Mouse (Mus musculus): ENCODE results near the gene Gm20489. TPM values are rescaled to one million over a fixed set of nuclear protein-coding genes. Genes with fewer than 3 reads are reported as not detected.
A peak's percentile ranks its signal among the peaks of the same experiment; 100 is the strongest.

Gene Gm20489
- polyA plus RNA-seq (2015; fragmentation: Nextera tagmentation; extraction: Ambion mirVana) = not detected in 2 replicates

- Histone ChIP-seq H3K9ac (no peak within 1 kb of the TSS), H3K27me3 (no peaks in the 10 kb centered on the region; the same call in 1 of the 2 replicates), H3K36me3 (no peaks in the 10 kb centered on the region), H3K4me3 (no peak within 1 kb of the TSS), H3K27ac (replicated peaks) (no peak within 1 kb of the TSS), H3K4me2 (no peak within 1 kb of the TSS), H3K4me1 (replicated peaks) (no peaks in the 10 kb centered on the region), H3K9me3 (no peaks in the 10 kb centered on the region)
- ATAC-seq (ENCODE audit: low read depth) = no peak
- WGBS = 50% methylated on average over 3 of the region's 3 CpGs
Observed at GRCm38 (mm10) chrX:101268755-101269124, at the start of gene Gm20489. Gene Gm20489, minus strand, starts transcription at chrX:101269023.

- Histone ChIP-seq H3K4me2 (no peak overlapping the region), H3K4me3 (no peak overlapping the region), H3K36me3 (peaks cover 77% of the 10 kb centered on the region), H3K9me3 (no peaks in the 10 kb centered on the region), H3K9ac (no peak overlapping the region), H3K27me3 (0 out of 2 replicates have a peak, but pooled peaks cover 9% of the 10 kb centered on the region), H3K27ac (replicated peaks) (no peak overlapping the region), H3K4me1 (replicated peaks) (peaks cover 8% of the 10 kb centered on the region)
- WGBS = 45% methylated on average over 6 of the region's 6 CpGs
- peak; percentile 49; the same call in 1 of the 2 replicates for ATAC-seq (ENCODE audit: low read depth)
Observed at GRCm38 (mm10) chrX:101313625-101314359, 45.0 kb upstream of the Gm20489 start.

GRCm38 (mm10) chrX:101309299-101309698 lies 40.5 kb upstream of the Gm20489 start:
- H3K9me3 ChIP-seq = no peaks in the 10 kb centered on the region
- H3K27ac ChIP-seq (replicated peaks) = no peak overlapping the region
- peaks cover 69% of the 10 kb centered on the region for H3K36me3 ChIP-seq
- 96% methylated on average over 5 of the region's 5 CpGs for WGBS
- peaks cover 9% of the 10 kb centered on the region for H3K4me1 ChIP-seq (replicated peaks)
- H3K4me2 ChIP-seq = no peak overlapping the region
- ATAC-seq (ENCODE audit: low read depth) = no peak
- H3K4me3 ChIP-seq = no peak overlapping the region
- peaks cover 6% of the 10 kb centered on the region; the same call in 1 of the 2 replicates for H3K27me3 ChIP-seq
- H3K9ac ChIP-seq = no peak overlapping the region

- Histone ChIP-seq H3K36me3 (peaks cover 34% of the 10 kb centered on the region), H3K9me3 (no peaks in the 10 kb centered on the region), H3K9ac (no peak overlapping the region), H3K4me3 (no peak overlapping the region), H3K4me2 (no peak overlapping the region), H3K27ac (replicated peaks) (no peak overlapping the region), H3K27me3 (peaks cover 3% of the 10 kb centered on the region), H3K4me1 (replicated peaks) (peaks cover 35% of the 10 kb centered on the region)
- ATAC-seq (ENCODE audit: low read depth) = no peak
- WGBS = 57% methylated on average over 2 of the region's 2 CpGs
Observed at GRCm38 (mm10) chrX:101304646-101305045, 35.8 kb upstream of the Gm20489 start.

- Histone ChIP-seq H3K4me1 (replicated peaks) (peaks cover 40% of the 10 kb centered on the region), H3K27ac (replicated peaks) (no peak overlapping the region), H3K27me3 (peaks cover 9% of the 10 kb centered on the region), H3K4me3 (peak overlapping the region; percentile 58), H3K9ac (peak overlapping the region; percentile 80; the same call in 1 of the 2 replicates), H3K36me3 (peaks cover 14% of the 10 kb centered on the region), H3K4me2 (peak overlapping the region; percentile 59), H3K9me3 (no peaks in the 10 kb centered on the region)
- 71% methylated on average over 9 of the region's 9 CpGs for WGBS
- ATAC-seq (ENCODE audit: low read depth) = no peak
Observed at GRCm38 (mm10) chrX:101301654-101302053, 32.8 kb upstream of the Gm20489 start.

- WGBS = 34% methylated on average over 13 of the region's 13 CpGs
- peak; percentile 59 for ATAC-seq (ENCODE audit: low read depth)
Observed at GRCm38 (mm10) chrX:101300427-101301030, 31.7 kb upstream of the Gm20489 start.

GRCm38 (mm10) chrX:101299473-101300426 lies 30.9 kb upstream of the Gm20489 start:
- peak; percentile 65 for ATAC-seq (ENCODE audit: low read depth)
- H3K4me2 ChIP-seq = peak overlapping the region; percentile 59
- H3K4me1 ChIP-seq (replicated peaks) = peaks cover 40% of the 10 kb centered on the region
- peak overlapping the region; percentile 80 for H3K9ac ChIP-seq
- 19% methylated on average over 13 of the region's 13 CpGs for WGBS
- H3K9me3 ChIP-seq = no peaks in the 10 kb centered on the region
- peak overlapping the region; percentile 58 for H3K4me3 ChIP-seq
- peak overlapping the region; percentile 89 for H3K27ac ChIP-seq (replicated peaks)
- H3K36me3 ChIP-seq = peaks cover 25% of the 10 kb centered on the region
- H3K27me3 ChIP-seq = peaks cover 14% of the 10 kb centered on the region

More at GRCm38 (mm10) chrX:101300427-101301030, 31.7 kb upstream of the Gm20489 start:
- Histone ChIP-seq H3K9me3 (no peaks in the 10 kb centered on the region), H3K27ac (replicated peaks) (peak overlapping the region; percentile 89), H3K9ac (peak overlapping the region; percentile 80), H3K36me3 (peaks cover 22% of the 10 kb centered on the region), H3K4me3 (peak overlapping the region; percentile 58), H3K4me2 (peak overlapping the region; percentile 59), H3K27me3 (peaks cover 9% of the 10 kb centered on the region), H3K4me1 (replicated peaks) (peaks cover 40% of the 10 kb centered on the region)

GRCm38 (mm10) chrX:101299055-101299454 lies 30.2 kb upstream of the Gm20489 start, which contains the start of gene Nlgn3:
Gene Nlgn3, plus strand, starts transcription at chrX:101299168.
- peaks cover 36% of the 10 kb centered on the region for H3K4me1 ChIP-seq (replicated peaks)
- peak within 1 kb of the TSS; percentile 80 for H3K9ac ChIP-seq
- peak within 1 kb of the TSS; percentile 59 for H3K4me2 ChIP-seq
- peaks cover 29% of the 10 kb centered on the region for H3K36me3 ChIP-seq
- H3K4me3 ChIP-seq = peak within 1 kb of the TSS; percentile 58
- 19% methylated on average over 16 of the region's 24 CpGs for WGBS
- peaks cover 12% of the 10 kb centered on the region for H3K27me3 ChIP-seq
- no peaks in the 10 kb centered on the region for H3K9me3 ChIP-seq
- H3K27ac ChIP-seq (replicated peaks) = peak within 1 kb of the TSS; percentile 89
- peak; percentile 34 for ATAC-seq (ENCODE audit: low read depth)

- no peak for ATAC-seq (ENCODE audit: low read depth)
- Histone ChIP-seq H3K4me1 (replicated peaks) (no peaks in the 10 kb centered on the region), H3K36me3 (peaks cover 85% of the 10 kb centered on the region), H3K27me3 (peaks cover 3% of the 10 kb centered on the region; the same call in 1 of the 2 replicates), H3K9ac (no peak overlapping the region), H3K27ac (replicated peaks) (no peak overlapping the region), H3K4me3 (no peak overlapping the region), H3K9me3 (no peaks in the 10 kb centered on the region), H3K4me2 (no peak overlapping the region)
- WGBS = 90% methylated on average over 10 of the region's 10 CpGs
Observed at GRCm38 (mm10) chrX:101290111-101290510, 21.3 kb upstream of the Gm20489 start.

GRCm38 (mm10) chrX:101289037-101289436 lies 20.2 kb upstream of the Gm20489 start:
- 90% methylated on average over 7 of the region's 7 CpGs for WGBS
- H3K27ac ChIP-seq (replicated peaks) = no peak overlapping the region
- ATAC-seq (ENCODE audit: low read depth) = no peak
- H3K27me3 ChIP-seq = no peaks in the 10 kb centered on the region
- no peaks in the 10 kb centered on the region for H3K9me3 ChIP-seq
- peaks cover 88% of the 10 kb centered on the region for H3K36me3 ChIP-seq
- H3K4me2 ChIP-seq = no peak overlapping the region
- H3K4me3 ChIP-seq = no peak overlapping the region
- no peak overlapping the region for H3K9ac ChIP-seq
- H3K4me1 ChIP-seq (replicated peaks) = no peaks in the 10 kb centered on the region

- no peak for ATAC-seq (ENCODE audit: low read depth)
- Histone ChIP-seq H3K4me3 (no peak overlapping the region), H3K9ac (no peak overlapping the region), H3K4me1 (replicated peaks) (no peaks in the 10 kb centered on the region), H3K9me3 (no peaks in the 10 kb centered on the region), H3K27ac (replicated peaks) (no peak overlapping the region), H3K4me2 (no peak overlapping the region), H3K27me3 (no peaks in the 10 kb centered on the region), H3K36me3 (peaks cover 88% of the 10 kb centered on the region)
- 92% methylated on average over 6 of the region's 6 CpGs for WGBS
Observed at GRCm38 (mm10) chrX:101288432-101288831, 19.6 kb upstream of the Gm20489 start.

Data from neural tube, embryonic 13.5 days (tissue).